Mouse (Mus musculus): ENCODE measurements around the gene Fto.

Fto gene

GRCm38 (mm10) chr8:91312835-91313832 lies at the start of gene Fto, which contains the start of gene Rpgrip1l:
Gene Fto (plus strand): TSS chr8:91313525.
Gene Rpgrip1l (minus strand): TSS chr8:91313262.
- peak; percentile 98 for DNase-seq

DNA sequence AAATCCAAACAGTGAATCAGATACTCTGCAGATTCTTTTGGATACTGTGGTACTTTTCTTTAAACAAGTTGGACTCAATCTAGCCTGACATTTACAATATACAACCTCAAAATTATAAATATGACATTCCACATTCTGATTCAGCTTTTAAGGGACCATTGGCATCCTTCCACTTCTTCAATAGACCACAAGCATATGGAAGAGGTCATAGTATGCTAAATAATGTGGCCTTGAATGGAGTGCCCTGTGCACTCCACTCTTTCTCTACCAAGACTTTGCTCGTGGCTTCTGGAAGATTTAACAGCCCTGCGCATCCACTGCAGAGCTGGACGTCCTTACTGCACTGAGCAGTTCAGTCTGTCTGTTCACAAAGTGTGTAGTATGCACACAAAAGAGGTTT lies 49.4 kb upstream of the Fto start:
- DNase-seq: no peak

GRCm38 (mm10) chr8:91264564-91264963 lies 48.8 kb upstream of the Fto start:
- no peak for DNase-seq

DNA sequence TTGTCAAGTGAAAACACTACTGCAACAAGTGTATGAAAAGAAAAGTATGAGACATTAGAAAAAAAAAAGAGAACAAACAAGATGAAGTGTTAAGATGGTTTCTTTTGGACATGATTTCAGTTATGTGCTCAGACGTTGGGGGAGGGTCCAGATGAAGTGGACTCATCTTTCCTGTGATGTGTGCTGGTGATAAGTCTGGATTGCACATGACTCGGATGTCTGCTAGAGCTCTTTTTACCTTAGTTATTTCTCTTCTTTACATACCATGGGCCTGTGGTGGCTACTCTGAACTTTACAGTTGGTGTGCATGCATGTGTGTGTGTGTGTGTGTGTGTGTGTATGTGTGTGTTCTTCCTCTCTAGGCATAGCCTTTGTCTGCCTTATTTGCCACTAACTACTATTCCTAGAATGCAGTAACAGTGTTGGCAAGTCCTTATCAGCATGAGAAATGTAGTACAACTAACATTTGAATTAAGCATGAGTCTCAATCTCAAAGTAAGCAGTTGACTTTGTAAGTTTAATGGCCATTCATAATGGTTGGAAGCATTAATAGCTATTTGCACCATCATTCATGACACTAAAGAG lies 43.9 kb upstream of the Fto start:
- no peak for DNase-seq

DNA sequence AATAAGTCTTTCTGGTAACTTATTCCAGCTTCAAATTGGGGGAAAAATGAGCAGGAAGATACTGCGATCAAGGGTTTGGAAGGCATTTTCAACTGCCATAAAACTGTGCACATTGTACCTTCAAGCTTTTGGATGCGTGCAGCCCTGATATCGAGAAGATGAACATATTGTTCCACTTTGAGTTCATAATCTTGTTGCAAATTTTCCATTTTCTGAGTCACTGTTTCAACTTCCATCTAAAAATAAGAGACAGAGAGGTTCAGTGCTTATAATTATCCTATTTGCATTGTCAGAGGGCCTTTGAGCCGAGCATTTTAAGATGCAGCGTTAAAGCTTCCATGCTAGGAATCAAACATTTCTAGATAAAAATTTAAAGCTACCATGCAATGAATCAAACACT lies 39.8 kb upstream of the Fto start:
- DNase-seq: no peak

DNA sequence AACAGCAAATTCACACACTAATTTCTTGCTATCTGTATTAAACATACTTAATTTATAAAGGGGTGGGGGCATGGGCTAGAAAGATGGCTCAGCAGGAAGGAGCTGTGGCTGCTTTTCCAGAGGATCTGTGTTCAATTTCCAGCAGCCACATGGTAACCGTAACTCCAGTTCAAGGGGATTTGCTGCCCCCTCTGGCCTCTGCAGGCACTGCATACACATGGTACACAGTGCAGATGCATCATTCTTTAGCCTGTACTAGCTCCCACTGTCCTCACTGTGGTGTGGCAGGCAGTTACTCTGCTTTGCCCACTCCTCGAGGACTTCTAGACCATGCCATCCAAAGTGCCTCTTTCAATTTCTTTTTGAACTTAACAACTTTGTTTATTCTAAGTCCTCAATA lies 37.0 kb upstream of the Fto start:
- DNase-seq: no peak

DNA sequence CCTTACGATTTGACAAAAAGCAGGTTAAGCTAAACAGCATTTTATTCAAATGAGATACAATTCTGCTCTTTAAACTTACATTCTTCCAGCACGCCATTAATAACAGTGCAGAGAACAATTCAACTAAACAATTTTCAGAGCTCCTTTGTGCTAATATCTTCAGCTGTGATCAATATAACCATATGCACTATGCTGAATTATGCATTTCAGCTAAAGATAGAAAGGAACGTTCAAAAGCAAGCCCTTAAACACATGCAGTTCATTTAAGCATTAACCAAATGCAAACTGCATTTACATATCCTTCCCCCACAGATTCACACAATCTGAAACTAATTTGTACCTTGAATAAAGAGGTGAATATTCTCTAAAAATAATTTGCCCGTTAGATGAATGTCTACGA lies 35.3 kb upstream of the Fto start:
- no peak for DNase-seq

DNA sequence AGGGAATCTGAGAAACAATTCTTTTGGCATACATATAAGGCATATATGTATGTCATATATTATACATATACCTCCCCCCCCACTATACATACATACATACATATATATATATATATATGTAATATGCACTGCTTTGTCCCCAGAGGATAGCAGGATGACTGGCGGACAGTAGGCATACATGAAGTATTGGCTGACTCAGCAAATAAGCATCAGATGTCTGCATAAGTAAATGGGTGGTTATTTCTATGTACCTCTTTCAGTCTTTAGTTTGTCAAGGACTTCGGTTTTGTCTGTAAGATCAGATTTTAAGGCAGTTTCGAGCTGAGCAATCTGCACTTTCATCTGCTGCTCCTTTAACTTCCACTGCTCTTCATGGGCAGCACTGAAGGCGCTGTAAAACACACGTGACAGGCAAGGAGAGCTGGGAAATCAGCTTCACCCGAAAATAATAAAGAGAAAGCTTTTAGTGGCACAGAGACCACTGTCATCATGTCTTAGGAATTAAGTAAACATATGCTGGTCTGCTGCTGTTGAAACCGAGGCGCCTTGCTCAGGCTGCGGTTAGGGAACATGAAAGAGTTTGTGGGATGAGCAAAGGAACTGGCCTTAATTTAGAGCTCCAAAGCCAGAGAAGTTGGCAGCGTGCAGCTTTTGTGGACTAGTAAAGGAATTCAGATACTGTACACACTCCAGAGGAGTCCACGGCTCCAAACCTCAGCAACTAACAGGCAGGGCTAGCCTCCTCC lies 32.7 kb upstream of the Fto start:
- DNase-seq: no peak

DNA sequence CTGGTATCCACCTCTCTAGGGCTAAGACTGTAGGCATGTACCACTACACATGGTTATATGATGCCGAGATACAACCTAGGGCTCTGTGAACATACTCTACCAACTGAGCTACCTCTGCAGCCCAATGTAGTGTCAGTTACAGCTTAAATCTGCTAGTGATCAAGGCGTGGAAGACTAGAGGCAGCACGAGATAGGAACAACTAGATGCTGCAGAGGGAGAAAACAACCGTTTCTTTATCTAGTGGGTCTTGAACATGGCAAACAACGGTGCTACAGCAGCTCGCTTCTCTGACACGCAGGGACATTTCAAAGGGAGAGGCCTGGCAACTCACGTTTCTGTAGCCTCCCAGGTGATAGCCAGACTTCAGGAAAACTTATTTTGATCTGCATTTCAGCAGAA lies 31.8 kb upstream of the Fto start:
- no peak for DNase-seq

DNA sequence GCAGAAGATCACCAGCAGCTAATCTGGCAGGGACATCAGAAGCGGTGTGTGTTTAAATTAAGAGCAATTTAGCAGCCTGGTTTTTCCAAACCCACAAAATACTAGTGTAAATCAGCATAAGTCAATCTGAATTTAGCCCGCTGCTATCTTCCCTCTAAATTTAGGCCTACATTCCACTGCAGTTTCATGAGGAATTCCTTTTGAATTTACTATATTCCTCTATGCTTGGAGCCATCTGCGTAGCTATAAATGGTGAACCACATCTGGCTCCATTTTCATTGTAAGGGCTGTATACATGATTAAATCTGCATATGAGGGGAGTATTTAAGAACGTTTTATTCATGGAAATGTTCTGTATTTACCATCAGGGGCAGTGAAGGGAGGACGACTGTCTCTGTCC lies 30.7 kb upstream of the Fto start:
- no peak for DNase-seq

DNA sequence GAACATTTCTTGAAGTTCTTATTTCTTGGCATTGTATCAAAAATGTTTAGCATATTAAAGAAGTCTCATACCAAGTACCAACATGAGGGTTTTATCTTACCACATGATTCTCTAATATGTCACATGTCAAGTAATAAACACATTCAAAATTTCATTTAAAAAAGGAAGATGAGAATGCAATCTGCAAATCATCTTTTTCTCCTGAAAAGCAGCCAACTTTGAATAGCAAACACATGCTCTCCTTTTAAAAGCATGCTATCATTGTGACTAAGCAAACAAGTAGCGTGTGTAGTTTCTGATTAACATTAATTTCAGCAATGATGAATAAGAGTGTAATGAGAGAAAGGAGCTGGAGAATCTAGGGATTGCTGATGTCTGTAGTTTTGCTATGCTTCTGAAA lies 29.5 kb upstream of the Fto start:
- DNase-seq: no peak

- no peak for DNase-seq
Measured at GRCm38 (mm10) chr8:91286237-91286636, 27.1 kb upstream of the Fto start.

- no peak for DNase-seq
Measured at GRCm38 (mm10) chr8:91290576-91290975, 22.7 kb upstream of the Fto start.

GRCm38 (mm10) chr8:91295786-91296185 lies 17.5 kb upstream of the Fto start:
- DNase-seq: no peak

GRCm38 (mm10) chr8:91298672-91299071 lies 14.7 kb upstream of the Fto start:
- DNase-seq: no peak

GRCm38 (mm10) chr8:91304481-91305386 lies 8.6 kb upstream of the Fto start:
- DNase-seq: no peak

DNA sequence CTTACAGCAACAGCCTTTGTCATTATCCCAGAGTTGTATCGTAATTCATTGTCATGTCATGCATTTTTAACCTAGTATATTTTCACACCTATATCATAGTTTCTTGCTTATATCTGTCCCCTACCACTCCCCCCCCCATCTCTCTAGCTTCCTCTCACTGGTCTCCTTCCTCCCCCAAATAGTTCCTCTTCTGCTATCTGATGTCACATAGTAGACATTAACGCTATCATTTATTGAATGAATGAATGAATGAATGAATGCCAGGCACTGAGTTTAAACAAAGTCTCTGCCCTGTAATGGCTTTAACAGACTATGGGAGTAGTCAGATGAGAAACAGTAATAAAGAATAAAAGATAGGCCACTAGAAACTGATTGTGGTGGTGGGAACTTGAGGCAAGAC lies 983 bp upstream of the Fto start:
- DNase-seq: no peak

DNA sequence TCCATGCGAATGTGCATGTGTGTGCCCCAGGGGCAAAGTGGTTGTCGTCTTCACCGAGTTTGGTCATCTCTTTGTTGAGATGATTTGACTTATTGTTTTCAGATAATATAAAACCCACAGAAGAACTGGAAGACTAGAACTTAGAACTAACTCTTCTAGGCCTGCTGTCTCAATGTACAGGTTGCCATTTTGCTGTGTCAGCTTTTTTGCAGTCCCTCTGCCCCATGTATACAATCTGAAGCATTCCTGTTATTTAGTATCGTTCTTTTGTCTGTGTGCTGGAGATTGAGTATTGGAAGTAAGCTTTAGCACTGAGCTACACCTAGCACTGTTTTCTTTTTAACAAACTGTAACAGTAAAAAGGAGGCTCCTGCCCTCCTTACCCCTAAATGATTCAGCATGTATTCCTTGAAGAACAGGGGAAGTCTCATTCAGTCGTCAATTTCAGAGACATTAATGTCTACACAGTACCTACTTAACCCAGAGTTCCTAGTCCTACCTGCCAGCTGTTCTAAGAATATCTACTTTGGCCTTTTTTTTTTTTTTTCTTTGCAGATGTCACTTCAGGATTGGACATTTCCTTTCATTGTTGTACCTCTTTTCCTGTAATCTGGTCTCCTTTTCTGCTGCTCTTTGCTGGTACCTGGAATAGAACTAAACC lies 4.4 kb downstream of the Fto start:
- DNase-seq: no peak

- DNase-seq: no peak
Measured at GRCm38 (mm10) chr8:91318938-91319729, 5.8 kb downstream of the Fto start.

DNA sequence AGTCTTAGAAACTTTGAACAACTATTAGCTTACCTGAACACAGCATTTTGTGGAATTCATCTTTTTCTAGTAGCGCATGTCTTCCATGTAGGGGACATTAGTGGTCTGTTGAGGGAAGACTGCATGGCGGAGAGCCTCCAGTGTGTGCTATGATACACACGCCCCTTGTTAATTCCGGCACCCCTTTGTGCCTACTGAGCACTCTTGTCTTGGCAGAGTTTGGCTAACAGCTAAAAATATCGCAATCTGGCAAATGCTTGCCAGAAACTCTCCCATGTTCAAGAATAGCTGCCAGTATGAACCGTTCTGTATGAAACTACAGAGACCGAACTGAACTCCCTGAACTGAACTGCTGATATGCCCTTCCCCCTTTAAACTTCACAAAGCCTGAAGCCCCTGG lies 10.2 kb downstream of the Fto start:
- no peak for DNase-seq

DNA sequence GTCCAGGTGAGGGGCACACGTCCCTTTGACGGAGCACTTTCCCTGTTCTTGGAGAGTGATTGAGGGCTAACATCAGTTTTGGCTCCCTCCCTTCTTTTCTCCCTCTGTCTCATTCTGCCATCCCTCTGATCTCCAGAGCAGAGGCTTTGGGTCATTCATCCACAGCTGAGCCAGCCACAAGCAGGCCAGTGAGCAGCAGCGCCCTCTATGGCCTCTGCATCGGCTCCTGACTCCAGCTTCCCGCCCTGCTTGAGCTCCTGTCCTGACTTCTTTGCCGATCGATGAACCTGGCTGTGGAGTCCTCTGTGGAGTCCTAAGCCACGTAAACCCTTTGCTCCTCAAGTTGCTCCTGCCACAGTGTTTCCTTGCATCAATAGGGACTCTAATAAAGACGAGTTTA lies 10.9 kb downstream of the Fto start:
- DNase-seq: no peak

Measured in kidney, adult 11 months (tissue).